Mouse (Mus musculus) kidney, adult 2 months (tissue): Measurements from ENCODE around the gene Pign. TPM values are rescaled to one million over a fixed set of nuclear protein-coding genes. Genes with fewer than 3 reads are reported as not detected.

ENCODE experiments used
- DNase-seq: peaks from one replicate; pipeline ENCODE4 v3.0.0; 2021
- H3K27ac ChIP-seq: fragments of 200-500 bp; 2 replicates; pipeline ENCODE4 v1.5.1; 2012; ENCODE audit warnings: low read depth, low read length, control low read depth, inconsistent platforms; ENCODE audit not compliant: insufficient read depth
- H3K27me3 ChIP-seq: fragments of 200-500 bp; replicated peaks from 2 replicates; pipeline ENCODE4 v1.6.1; 2012; ENCODE audit warnings: mild to moderate bottlenecking, moderate library complexity, low read length, inconsistent platforms; ENCODE audit not compliant: control insufficient read depth, insufficient read depth
- H3K36me3 ChIP-seq: fragments of 200-500 bp; 2 replicates; pipeline ENCODE4 v1.6.1; 2012; ENCODE audit warnings: mild to moderate bottlenecking, moderate library complexity, low read length, inconsistent platforms; ENCODE audit not compliant: control insufficient read depth, insufficient read depth
- H3K4me1 ChIP-seq: fragments of 200-500 bp; 2 replicates; pipeline ENCODE4 v1.6.1; 2011; ENCODE audit warnings: low read length; ENCODE audit not compliant: control insufficient read depth, insufficient read depth
- H3K4me3 ChIP-seq: fragments of 200-500 bp; 2 replicates; pipeline ENCODE4 v1.5.1; 2011; ENCODE audit warnings: mild to moderate bottlenecking, low read depth, low read length, control low read depth; ENCODE audit not compliant: insufficient read depth
- CTCF ChIP-seq: fragments of 200-500 bp; conservative IDR thresholded peaks from 2 replicates; pipeline ENCODE4 v1.5.1; 2011; ENCODE audit warnings: low read depth, mild to moderate bottlenecking, control low read depth, low read length, moderate library complexity, mixed read lengths; ENCODE audit not compliant: insufficient read depth, insufficient read length
- POLR2A ChIP-seq: fragments of 200-500 bp; IDR thresholded peaks from one replicate; pipeline ENCODE4 v1.6.1; 2011; ENCODE audit warnings: low read depth, low read length, control low read depth
- WGBS: fragments of 180-500 bp; shearing (Covaris S2); methylation state at CpG from one replicate; pipeline ENCODE4 v1.1.7; 2018; 5-methylcytosine and 5-hydroxymethylcytosine counted together
- polyA plus RNA-seq: library from polyadenylated mRNA; depleted of rRNA; stranded (reverse); fragments of >200 nt; gene quantifications from 2 replicates; pipeline ENCODE4 v1.2.3, GENCODE M21; 2012; rRNA removed

Pign gene
- 18.6 and 23.3 TPM in 2 replicates for polyA plus RNA-seq

GRCm38 (mm10) chr1:105663171-105663961 is at the start of gene Pign, which contains the start of gene Relch:
Pign (minus strand) TSS chr1:105663677.
Relch (plus strand) TSS chr1:105663861.
- WGBS: under 1% methylated on average over 41 of the region's 41 CpGs
- TF ChIP-seq CTCF: no peak
- peak; percentile 50 for TF ChIP-seq POLR2A
- H3K27ac ChIP-seq: peak within 1 kb of the TSS; percentile 86

DNA sequence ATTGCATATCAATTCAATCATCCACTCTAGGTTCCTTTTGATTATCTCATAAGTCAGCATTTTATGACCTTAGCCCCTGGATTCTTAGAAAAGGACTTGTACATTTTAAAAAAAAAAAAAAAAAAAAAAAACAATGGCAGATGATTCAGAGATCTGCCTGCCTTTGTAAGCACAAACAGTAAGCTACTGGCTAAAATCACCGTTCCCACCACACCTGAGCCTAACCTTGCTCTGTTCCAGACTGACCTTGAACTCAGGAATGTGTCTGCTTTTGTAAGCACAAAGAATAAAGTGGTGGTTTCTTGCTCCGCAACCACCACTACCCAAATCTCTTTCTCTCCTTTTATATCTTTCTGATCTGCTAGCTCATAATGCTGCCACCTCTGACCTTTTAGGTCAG is 49.3 kb upstream of the Pign start:
- TF ChIP-seq CTCF (no peak), POLR2A (no peak)
- H3K27me3 ChIP-seq: no peaks in the 10 kb centered on the region
- no peak for DNase-seq
- 84% methylated on average over 2 of the region's 2 CpGs for WGBS
- no peak overlapping the region for H3K27ac ChIP-seq
- no peak overlapping the region for H3K4me3 ChIP-seq
- H3K36me3 ChIP-seq: peaks cover 2% of the 10 kb centered on the region; the same call in 1 of the 2 replicates
- H3K4me1 ChIP-seq: no peaks in the 10 kb centered on the region

More at GRCm38 (mm10) chr1:105663171-105663961, at the start of gene Pign, which contains the start of gene Relch:
- Histone ChIP-seq H3K27me3 (no peaks in the 10 kb centered on the region), H3K4me1 (peaks cover 2% of the 10 kb centered on the region; the same call in 1 of the 2 replicates), H3K36me3 (no peaks in the 10 kb centered on the region), H3K4me3 (peak within 1 kb of the TSS; percentile 100)
- peak; percentile 100 for DNase-seq

DNA sequence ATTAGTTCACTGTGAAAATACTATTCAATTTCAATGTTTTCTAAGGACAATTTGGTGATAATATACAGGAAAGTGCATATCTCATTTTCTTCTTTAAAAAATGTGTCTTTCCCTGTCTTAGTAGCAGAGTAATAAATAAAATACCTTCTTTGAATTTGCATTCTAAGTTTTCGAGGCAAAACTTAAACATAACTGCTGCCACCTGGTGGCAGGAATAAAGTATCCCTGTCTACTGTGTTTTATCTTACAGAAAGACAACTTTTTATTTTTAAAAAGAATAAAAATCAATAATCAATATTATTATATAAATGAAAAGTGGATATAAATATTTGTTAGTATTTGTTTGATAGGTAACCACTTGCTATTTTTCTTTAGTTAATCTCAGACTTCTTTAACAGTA is 47.8 kb upstream of the Pign start:
- Histone ChIP-seq H3K27me3 (no peaks in the 10 kb centered on the region), H3K4me3 (no peak overlapping the region), H3K4me1 (no peaks in the 10 kb centered on the region), H3K36me3 (no peaks in the 10 kb centered on the region), H3K27ac (no peak overlapping the region)
- peak; percentile 19 for DNase-seq
- 12% methylated on average over 1 of the region's 1 CpGs for WGBS
- TF ChIP-seq POLR2A (no peak), CTCF (no peak)

DNA sequence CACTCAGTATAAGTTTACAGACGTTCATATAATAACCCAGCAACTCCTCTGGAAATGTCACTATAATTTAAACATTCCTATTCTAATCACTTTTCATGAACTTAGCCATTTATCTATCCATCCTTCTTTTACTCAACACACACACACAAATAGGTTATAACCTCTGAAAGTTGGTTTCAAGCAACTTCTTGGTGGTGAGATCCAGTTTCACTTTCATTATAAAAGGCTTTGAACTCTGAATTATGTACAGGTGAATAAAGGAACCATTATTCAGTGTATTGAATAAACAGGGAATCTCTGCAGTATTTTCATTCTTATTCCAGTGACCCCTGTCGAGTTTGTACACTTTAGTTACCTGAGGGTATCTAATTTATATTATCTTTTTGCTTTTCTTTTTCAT is 45.9 kb upstream of the Pign start:
- Histone ChIP-seq H3K4me1 (no peaks in the 10 kb centered on the region), H3K36me3 (no peaks in the 10 kb centered on the region; the same call in 1 of the 2 replicates), H3K4me3 (no peak overlapping the region), H3K27me3 (no peaks in the 10 kb centered on the region), H3K27ac (no peak overlapping the region)
- no peak for TF ChIP-seq POLR2A
- TF ChIP-seq CTCF: no peak
- DNase-seq: no peak
- WGBS: 56% methylated on average over 2 of the region's 2 CpGs

DNA sequence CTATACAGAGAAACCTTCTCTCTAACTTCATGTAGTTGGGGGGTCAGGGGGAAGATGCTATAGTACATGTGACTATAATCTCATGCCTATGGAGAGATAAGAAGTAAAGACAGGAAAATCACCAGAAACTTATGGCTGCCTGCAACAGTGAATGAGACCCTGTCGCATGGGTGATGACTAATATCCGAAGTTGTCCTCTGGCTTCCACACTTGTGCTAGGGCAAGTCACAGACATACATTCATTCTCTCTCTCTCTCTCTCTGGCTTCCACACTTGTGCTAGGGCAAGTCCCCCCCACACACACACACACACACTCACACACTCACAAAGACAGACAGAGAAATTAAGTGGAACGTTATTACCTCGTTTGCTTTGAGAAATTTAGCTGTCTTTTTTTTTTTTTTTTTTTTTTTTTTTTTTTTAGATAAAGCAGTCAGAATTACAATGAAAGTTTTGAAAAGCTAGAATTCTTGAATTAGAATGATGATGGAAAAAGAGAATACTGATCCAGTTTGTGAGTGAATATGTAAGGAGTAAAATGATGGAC is 37.6 kb upstream of the Pign start:
- no peaks in the 10 kb centered on the region; the same call in 1 of the 2 replicates for H3K36me3 ChIP-seq
- H3K4me1 ChIP-seq: no peaks in the 10 kb centered on the region
- H3K27me3 ChIP-seq: no peaks in the 10 kb centered on the region
- H3K4me3 ChIP-seq: no peak overlapping the region
- H3K27ac ChIP-seq: no peak overlapping the region
- DNase-seq: no peak
- 84% methylated on average over 4 of the region's 4 CpGs for WGBS
- TF ChIP-seq CTCF (no peak), POLR2A (no peak)

DNA sequence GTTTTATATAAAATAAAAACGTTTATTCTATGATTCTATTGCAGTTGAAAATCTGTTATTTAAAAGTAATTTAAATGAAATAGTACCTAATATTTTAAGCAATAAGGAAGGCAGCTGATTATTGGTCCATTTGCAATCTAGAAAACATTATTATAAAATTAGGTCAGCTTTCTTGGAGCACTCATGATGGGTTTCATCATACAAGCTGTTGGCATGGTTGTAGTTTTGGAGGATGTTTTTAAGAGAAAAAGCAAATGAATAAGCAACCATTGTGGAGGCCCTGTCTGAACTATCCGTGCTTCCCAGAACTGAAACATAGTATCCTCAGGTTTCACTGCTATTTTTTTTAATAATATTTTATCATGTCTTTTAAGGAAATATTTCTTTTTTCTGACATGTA is 32.1 kb upstream of the Pign start:
- Histone ChIP-seq H3K4me3 (no peak overlapping the region), H3K4me1 (no peaks in the 10 kb centered on the region), H3K27me3 (no peaks in the 10 kb centered on the region), H3K36me3 (peaks cover 1% of the 10 kb centered on the region; the same call in 1 of the 2 replicates), H3K27ac (no peak overlapping the region)
- DNase-seq: no peak
- WGBS: 85% methylated on average over 2 of the region's 2 CpGs
- TF ChIP-seq POLR2A (no peak), CTCF (no peak)

GRCm38 (mm10) chr1:105685501-105685900 is 22.0 kb upstream of the Pign start:
- Histone ChIP-seq H3K36me3 (no peaks in the 10 kb centered on the region), H3K27me3 (no peaks in the 10 kb centered on the region), H3K4me3 (no peak overlapping the region), H3K4me1 (no peaks in the 10 kb centered on the region), H3K27ac (no peak overlapping the region)
- 91% methylated on average over 3 of the region's 3 CpGs for WGBS
- TF ChIP-seq POLR2A (no peak), CTCF (no peak)
- DNase-seq: no peak

DNA sequence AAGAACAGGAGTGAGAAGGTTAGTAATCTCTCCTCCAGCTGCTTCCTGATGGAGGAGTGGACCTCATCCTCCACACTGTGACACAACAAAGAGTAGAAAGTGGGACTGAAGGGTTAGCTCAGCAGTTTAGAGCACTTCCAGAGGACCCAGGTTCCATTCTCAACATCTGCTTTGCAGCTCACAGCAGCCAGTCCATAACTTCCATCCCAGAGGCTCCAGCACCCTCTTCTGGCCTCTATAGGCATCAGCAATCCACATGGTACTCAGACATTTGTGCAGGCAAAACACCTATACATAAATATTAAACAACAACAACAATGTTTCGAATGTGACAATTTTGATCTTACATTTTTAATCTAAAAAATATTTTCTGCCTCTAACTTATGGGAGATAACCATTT is 17.1 kb upstream of the Pign start:
- peak; percentile 42 for DNase-seq
- no peaks in the 10 kb centered on the region for H3K27me3 ChIP-seq
- no peaks in the 10 kb centered on the region for H3K4me1 ChIP-seq
- TF ChIP-seq POLR2A (no peak), CTCF (peak; percentile 80)
- H3K36me3 ChIP-seq: no peaks in the 10 kb centered on the region
- H3K27ac ChIP-seq: no peak overlapping the region
- H3K4me3 ChIP-seq: no peak overlapping the region
- 88% methylated on average over 1 of the region's 1 CpGs for WGBS
